Mouse (Mus musculus): ENCODE data around the gene Hacd1. TPM values are rescaled to one million over a fixed set of nuclear protein-coding genes. Genes with fewer than 3 reads are reported as not detected.
"Not testable (repeated sequence)": the region's sequence is repeated elsewhere in the genome, so short reads cannot be mapped to it uniquely, and the experiment has no call there.

Gene Hacd1
- polyA plus RNA-seq (2012; rRNA removed), result 53.9 and 55.2 TPM in 2 replicates

GRCm38 (mm10) chr2:14055566-14056331, at the start of gene Hacd1:
Gene Hacd1, minus strand, starts transcription at chr2:14056135.
- under 1% methylated on average over 98 of the region's 101 CpGs for WGBS

GRCm38 (mm10) chr2:14103924-14104323, 48.0 kb upstream of the Hacd1 start:
- 95% methylated on average over 1 of the region's 1 CpGs for WGBS
- no peak for DNase-seq (ENCODE audit: low read depth, low spot score)

More at GRCm38 (mm10) chr2:14055566-14056331, at the start of gene Hacd1:
- no peak for DNase-seq (ENCODE audit: low read depth, low spot score)

GRCm38 (mm10) chr2:14102603-14103002, 46.7 kb upstream of the Hacd1 start:
- 80% methylated on average over 2 of the region's 2 CpGs for WGBS
- no peak for DNase-seq (ENCODE audit: low read depth, low spot score)

DNA sequence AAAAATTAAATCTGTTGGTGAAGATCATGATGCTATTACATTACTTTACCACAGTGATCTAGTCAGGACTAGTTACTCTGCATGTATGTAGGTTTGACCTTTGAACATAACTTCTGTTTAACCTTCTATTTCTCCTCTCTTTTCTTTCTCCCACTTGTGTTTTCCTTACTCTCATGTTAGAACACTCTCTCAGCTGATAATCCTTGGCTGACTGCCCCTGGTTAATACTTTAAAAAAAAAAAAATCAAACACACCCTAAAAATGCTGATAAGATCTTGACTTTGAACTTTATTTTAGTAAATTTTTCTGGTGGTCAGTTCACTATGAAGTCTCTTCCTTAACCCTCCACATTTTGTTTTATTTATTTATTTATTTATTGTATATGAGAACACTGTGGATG, 44.6 kb upstream of the Hacd1 start:
- no peak for DNase-seq (ENCODE audit: low read depth, low spot score)

GRCm38 (mm10) chr2:14078527-14078926, 22.6 kb upstream of the Hacd1 start:
- DNase-seq (ENCODE audit: low read depth, low spot score), result not testable (repeated sequence)
- 83% methylated on average over 9 of the region's 9 CpGs for WGBS

- no peak for DNase-seq (ENCODE audit: low read depth, low spot score)
- WGBS, result under 1% methylated on average over 38 of the region's 38 CpGs
Measured at GRCm38 (mm10) chr2:14074221-14074901, 18.4 kb upstream of the Hacd1 start.

GRCm38 (mm10) chr2:14073362-14074220, 17.7 kb upstream of the Hacd1 start, which contains the start of gene Stam:
Gene Stam, plus strand, starts transcription at chr2:14074098.
- peak; percentile 79 for DNase-seq (ENCODE audit: low read depth, low spot score)
- WGBS, result under 1% methylated on average over 50 of the region's 50 CpGs

GRCm38 (mm10) chr2:14073008-14073361, 17.1 kb upstream of the Hacd1 start:
- DNase-seq (ENCODE audit: low read depth, low spot score), result no peak

GRCm38 (mm10) chr2:14070466-14070865, 14.5 kb upstream of the Hacd1 start:
- WGBS, result 72% methylated on average over 8 of the region's 8 CpGs
- DNase-seq (ENCODE audit: low read depth, low spot score), result no peak

More at GRCm38 (mm10) chr2:14073008-14073361, 17.1 kb upstream of the Hacd1 start:
- WGBS, result 5% methylated on average over 8 of the region's 8 CpGs

GRCm38 (mm10) chr2:14069027-14069426, 13.1 kb upstream of the Hacd1 start:
- 96% methylated on average over 2 of the region's 2 CpGs for WGBS
- DNase-seq (ENCODE audit: low read depth, low spot score), result no peak

DNA sequence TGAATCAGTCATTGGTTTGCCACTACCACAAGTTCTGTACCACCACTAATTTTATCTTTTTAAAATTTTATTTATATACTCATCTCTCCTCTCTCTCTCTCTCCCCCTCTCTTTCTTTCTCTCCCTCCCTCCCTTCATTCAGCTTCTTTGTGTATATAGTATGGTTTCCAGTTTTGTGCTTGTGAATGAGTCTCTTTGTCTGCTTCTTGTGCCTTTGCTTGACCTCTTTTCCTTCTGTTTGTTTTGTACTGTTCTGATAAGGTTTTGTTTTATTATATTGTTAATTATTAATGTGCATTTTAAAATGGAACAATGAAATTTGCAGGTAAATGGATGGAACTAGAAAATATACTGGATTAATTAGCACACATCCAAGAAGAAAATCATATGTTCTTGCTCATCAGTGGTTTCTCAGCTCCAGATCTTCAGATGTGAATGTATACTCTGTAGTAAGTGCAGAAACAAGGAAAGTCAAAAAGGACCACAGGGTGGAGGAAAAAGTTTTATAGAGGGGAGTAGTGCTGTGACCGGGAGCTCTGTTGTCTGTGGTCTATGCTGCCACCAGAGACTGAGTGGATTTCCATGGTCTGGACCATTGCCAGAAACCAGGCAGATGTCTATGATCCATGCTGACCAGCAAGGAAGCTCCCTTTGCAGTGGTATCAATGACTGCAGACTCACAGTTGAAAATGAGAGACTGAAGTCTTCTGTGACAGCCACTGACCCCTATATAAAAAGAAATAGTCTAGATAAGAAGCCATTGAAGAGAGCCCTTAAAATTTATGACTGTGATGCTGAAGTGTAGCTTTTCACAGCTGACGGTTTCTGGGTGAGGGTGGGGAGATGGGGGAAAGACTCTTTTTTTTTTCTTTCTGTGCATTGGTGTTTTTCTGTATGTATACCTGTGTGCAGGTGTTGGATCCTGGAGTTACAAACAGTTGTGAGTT, 10.0 kb upstream of the Hacd1 start:
- 24% methylated on average over 2 of the region's 2 CpGs for WGBS
- no peak for DNase-seq (ENCODE audit: low read depth, low spot score)

- no peak for DNase-seq (ENCODE audit: low read depth, low spot score)
- WGBS, result 1% methylated on average over 55 of the region's 58 CpGs
Measured at GRCm38 (mm10) chr2:14055168-14055565, 768 bp downstream of the Hacd1 start.

GRCm38 (mm10) chr2:14054716-14055115, 1.2 kb downstream of the Hacd1 start:
- WGBS, result 5% methylated on average over 6 of the region's 6 CpGs
- DNase-seq (ENCODE audit: low read depth, low spot score), result no peak

- 47% methylated on average over 3 of the region's 3 CpGs for WGBS
- no peak for DNase-seq (ENCODE audit: low read depth, low spot score)
Measured at GRCm38 (mm10) chr2:14054163-14054562, 1.8 kb downstream of the Hacd1 start.

DNA sequence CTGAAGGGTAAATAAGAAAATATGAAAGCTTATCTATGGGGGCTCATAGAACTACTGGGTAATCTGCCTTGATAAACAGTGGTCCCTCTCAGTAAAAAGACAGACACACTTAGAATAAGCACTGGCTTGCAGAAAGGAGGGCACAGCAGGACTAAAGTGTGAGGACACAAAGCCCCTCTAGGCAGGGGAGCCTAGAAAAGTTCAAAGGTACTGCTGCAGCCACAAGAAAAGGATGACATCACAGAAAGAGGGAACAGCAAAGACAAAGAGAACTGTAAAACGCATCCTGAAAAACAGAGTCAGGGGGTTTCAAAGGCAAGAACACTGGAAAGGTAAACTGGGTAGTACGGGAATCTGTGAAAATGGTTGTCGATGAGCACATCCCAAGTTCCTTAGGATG, 2.3 kb downstream of the Hacd1 start:
- WGBS, result 64% methylated on average over 3 of the region's 3 CpGs
- no peak for DNase-seq (ENCODE audit: low read depth, low spot score)

DNA sequence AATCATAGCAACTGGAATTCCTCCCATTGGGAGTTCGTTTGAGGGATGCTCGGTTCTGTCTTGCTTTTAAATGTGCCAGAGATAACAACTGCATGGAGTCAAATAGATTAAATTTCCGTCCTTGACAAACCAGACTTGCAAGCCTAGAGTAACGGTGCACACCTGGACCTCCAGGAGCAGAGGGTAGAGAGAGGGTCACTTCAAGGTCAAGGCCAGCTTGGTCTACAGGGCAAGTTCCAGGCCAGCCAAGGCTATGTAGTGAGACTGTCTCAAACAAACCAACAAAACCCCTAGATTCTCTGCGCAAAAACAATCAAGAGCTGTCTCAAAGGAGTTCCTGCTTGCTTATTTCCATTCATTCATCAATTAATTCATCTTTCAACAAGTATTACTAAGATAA, 7.1 kb downstream of the Hacd1 start:
- WGBS, result 57% methylated on average over 5 of the region's 5 CpGs
- DNase-seq (ENCODE audit: low read depth, low spot score), result no peak

DNA sequence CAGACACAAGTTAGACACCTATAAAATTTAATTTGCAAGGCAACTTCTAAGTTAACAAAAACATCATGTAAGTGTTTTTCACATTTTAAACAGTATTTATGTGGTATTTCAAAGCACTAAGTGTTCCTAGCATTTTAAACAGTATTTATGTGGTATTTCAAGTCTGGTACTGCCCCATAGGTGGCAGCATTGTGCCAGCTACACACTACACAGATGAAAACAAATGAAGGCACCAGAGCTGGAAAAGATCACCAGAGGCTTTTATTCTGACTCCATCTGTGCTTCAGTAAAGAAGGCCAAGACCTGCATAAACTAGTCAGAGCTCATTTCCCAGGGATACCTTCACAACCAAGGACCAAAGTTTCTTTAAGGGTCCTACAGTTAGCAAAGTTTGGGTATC, 7.6 kb downstream of the Hacd1 start:
- DNase-seq (ENCODE audit: low read depth, low spot score), result no peak

DNA sequence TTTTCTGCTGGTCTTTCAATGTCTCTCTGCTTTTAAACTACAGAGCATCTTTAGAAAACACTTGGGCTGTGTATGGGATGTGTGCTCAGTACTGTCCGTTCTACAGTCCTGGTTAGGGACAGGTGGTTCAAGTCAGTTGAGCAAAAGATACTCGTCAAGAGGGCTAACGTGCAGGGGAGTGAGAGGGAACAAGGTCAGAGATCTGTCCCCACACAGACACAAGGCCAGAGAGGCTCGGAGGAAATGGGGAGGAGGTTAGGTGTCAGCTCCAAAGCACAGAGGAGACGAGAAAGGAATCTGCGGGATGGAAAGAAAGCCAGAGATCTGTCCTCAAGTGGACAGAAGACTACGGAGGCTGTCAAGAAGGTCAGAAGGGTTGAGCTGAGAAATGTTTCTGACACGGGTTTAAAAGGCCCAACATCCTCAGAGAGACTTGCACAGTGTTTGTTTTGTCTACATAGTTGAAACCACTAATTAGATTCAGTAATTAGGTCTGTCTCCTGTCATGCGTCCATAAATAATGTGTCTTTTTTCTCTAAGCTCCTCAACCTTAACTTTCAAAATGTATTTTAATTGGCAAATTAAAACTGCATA, 12.3 kb downstream of the Hacd1 start:
- WGBS, result 72% methylated on average over 9 of the region's 9 CpGs
- no peak for DNase-seq (ENCODE audit: low read depth, low spot score)

DNA sequence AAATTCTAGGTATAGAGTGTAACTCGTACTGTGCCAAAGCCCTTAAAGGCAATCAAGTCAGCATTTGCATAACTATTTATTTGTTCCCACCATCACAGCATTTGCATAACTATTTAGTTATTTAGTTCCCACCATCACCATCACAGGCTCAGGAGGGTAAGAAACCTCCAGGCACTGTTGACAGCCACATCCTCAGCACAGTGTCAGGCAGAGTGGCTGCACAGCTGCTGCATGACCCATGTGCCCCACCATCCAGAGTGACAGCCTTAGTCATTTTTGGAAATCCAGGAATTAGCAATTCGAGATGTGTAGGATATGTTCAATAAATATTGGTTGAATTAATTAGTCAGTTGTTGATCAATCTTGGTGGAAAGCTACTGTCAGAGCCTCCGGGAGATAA, 12.9 kb downstream of the Hacd1 start:
- WGBS, result 90% methylated on average over 3 of the region's 3 CpGs
- DNase-seq (ENCODE audit: low read depth, low spot score), result no peak

All from large intestine, adult 2 months (tissue).